Comparison of ENCODE assay signal across 12 mouse cellular contexts in genomic region chr9:46309121-46309520, GRCm38 (mm10). TPM values are rescaled to one million over a fixed set of nuclear protein-coding genes. Genes with fewer than 3 reads are reported as not detected.
A peak's percentile ranks its signal among the peaks of the same experiment; 100 is the strongest.
DNase-seq lines count a peak whose midpoint lies in the region; ATAC-seq and TF ChIP-seq lines count a peak whose summit lies in the region.
"Had no signal": no experiment of that assay in that cellular context is flagged by ENCODE, and none has a peak within 500 bp of the region (broad histone marks: within the 10 kb centered on the region; RNA-seq: fewer than 3 reads in every experiment).

No protein-coding gene starts in this region.

- 18% methylated on average over 7 of the region's 7 CpGs for WGBS in heart, adult 2 months
- 13% methylated on average over 7 of the region's 7 CpGs for whole genome bisulfite sequencing in midbrain, postnatal 0 days
- WGBS in midbrain, embryonic 16.5 days, result 9% methylated on average over 7 of the region's 7 CpGs

- no peaks in the 10 kb centered on the region for H3K4me1 ChIP-seq in heart, adult 2 months (ENCODE audit: control insufficient read depth, insufficient read depth, low read length)
- H3K4me1 ChIP-seq in midbrain, postnatal 0 days (ENCODE audit: insufficient read depth, low read length), result no peaks in the 10 kb centered on the region
- no peaks in the 10 kb centered on the region for H3K4me1 ChIP-seq in midbrain, embryonic 16.5 days (ENCODE audit: control insufficient read depth, insufficient read depth, low read length)
- H3K4me1 ChIP-seq: forebrain, embryonic 15.5 days had no signal

- peak; percentile 49 for TF ChIP-seq CTCF in heart, adult 2 months (IDR thresholded peaks at IDR 0.05)
- peak; percentile 54 for TF ChIP-seq CTCF in midbrain, postnatal 0 days (IDR thresholded peaks at IDR 0.05)

- no peak for ATAC-seq in midbrain, postnatal 0 days (ENCODE audit: low FRiP score)
- ATAC-seq in midbrain, embryonic 16.5 days, result no peak
- ATAC-seq in megakaryocyte-erythroid progenitor cell, adult 5-6 weeks (replicated peaks; ENCODE audit: low FRiP score, low TSS enrichment, poor library complexity, severe bottlenecking), result 0 out of 2 replicates have a peak, but pooled peaks have one; percentile 47
- ATAC-seq: forebrain, embryonic 15.5 days; intestine, embryonic 16.5 days had no signal

- no peak overlapping the region for H3K27ac ChIP-seq in heart, adult 2 months
- H3K27ac ChIP-seq in midbrain, postnatal 0 days (ENCODE audit: low read depth, low read length), result no peak overlapping the region
- H3K27ac ChIP-seq in midbrain, embryonic 16.5 days (ENCODE audit: low read length), result no peak overlapping the region
- H3K27ac ChIP-seq: forebrain, embryonic 15.5 days had no signal

- TF ChIP-seq POLR2A in heart, adult 2 months (IDR thresholded peaks at IDR 0.05; ENCODE audit: insufficient read depth, low read depth, low read length), result no peak

- H3K4me2 ChIP-seq in midbrain, postnatal 0 days (ENCODE audit: low read depth, low read length, poor library complexity, severe bottlenecking), result no peak overlapping the region
- H3K4me2 ChIP-seq in midbrain, embryonic 16.5 days (ENCODE audit: low read length), result no peak overlapping the region
- H3K4me2 ChIP-seq: forebrain, embryonic 15.5 days had no signal

- no peaks in the 10 kb centered on the region for H3K9me3 ChIP-seq in midbrain, postnatal 0 days (ENCODE audit: low read length)
- H3K9me3 ChIP-seq in midbrain, embryonic 16.5 days (replicated peaks; ENCODE audit: control insufficient read depth, low read length, poor library complexity, severe bottlenecking), result no peaks in the 10 kb centered on the region
- H3K9me3 ChIP-seq: forebrain, embryonic 15.5 days had no signal

- no peak overlapping the region for H3K4me3 ChIP-seq in heart, adult 2 months
- no peak overlapping the region for H3K4me3 ChIP-seq in midbrain, postnatal 0 days (ENCODE audit: low read depth, low read length)
- no peak overlapping the region for H3K4me3 ChIP-seq in midbrain, embryonic 16.5 days (ENCODE audit: low read depth, low read length)
- H3K4me3 ChIP-seq: forebrain, embryonic 15.5 days had no signal

- no peak overlapping the region for H3K9ac ChIP-seq in heart, adult 2 months (ENCODE audit: low read depth, low read length)
- no peak overlapping the region for H3K9ac ChIP-seq in midbrain, postnatal 0 days (replicated peaks; ENCODE audit: low read length, poor library complexity, severe bottlenecking)
- no peak overlapping the region for H3K9ac ChIP-seq in midbrain, embryonic 16.5 days (ENCODE audit: low read depth, low read length)
- H3K9ac ChIP-seq: forebrain, embryonic 15.5 days had no signal

- no peaks in the 10 kb centered on the region for H3K27me3 ChIP-seq in heart, adult 2 months (ENCODE audit: control insufficient read depth, insufficient read depth, low read length)
- H3K27me3 ChIP-seq in midbrain, postnatal 0 days (ENCODE audit: insufficient read depth, low read length), result no peaks in the 10 kb centered on the region
- no peaks in the 10 kb centered on the region for H3K27me3 ChIP-seq in midbrain, embryonic 16.5 days (ENCODE audit: control insufficient read depth, insufficient read depth, low read depth, low read length)

- H3K36me3 ChIP-seq in heart, adult 2 months (ENCODE audit: control insufficient read depth, insufficient read depth, low read length), result no peaks in the 10 kb centered on the region
- no peaks in the 10 kb centered on the region for H3K36me3 ChIP-seq in midbrain, postnatal 0 days (ENCODE audit: insufficient read depth, low read length)
- H3K36me3 ChIP-seq in midbrain, embryonic 16.5 days (ENCODE audit: control insufficient read depth, insufficient read depth, low read length), result no peaks in the 10 kb centered on the region
- H3K36me3 ChIP-seq: forebrain, embryonic 15.5 days had no signal

- intact Hi-C loops in heart, adult 2 months (cut with DNase I), result no loop called here
- intact Hi-C loops in left cerebral cortex, postnatal 25 days (cut with DNase I), result no loop called here

- no peaks in the 10 kb centered on the region for H3K79me2 ChIP-seq in heart, adult 2 months (replicated peaks; ENCODE audit: control insufficient read depth, insufficient read depth, low read length)

- no peak for DNase-seq in heart, adult 2 months
- no peak for DNase-seq in heart, adult 18-20 months
- DNase-seq in midbrain, postnatal 0 days (ENCODE audit: low spot score), result no peak
- DNase-seq in embryo, embryonic 10 days (ENCODE audit: low spot score), result peak; percentile 56
- DNase-seq in left cerebral cortex, postnatal 25 days (ENCODE audit: low spot score in 2 of 2), result no peak
- no peak for DNase-seq in spleen, postnatal 4 days (ENCODE audit: low spot score in 2 of 2)
- DNase-seq: cerebellum, adult 8-10 months; right cerebral cortex, postnatal 14 days had no signal

- no peak for TF ChIP-seq EP300 in heart, adult 2 months (IDR thresholded peaks at IDR 0.05; ENCODE audit: insufficient read depth, low read depth, low read length)

RNA-seq across cellular contexts. Expression of gene 4931429L15Rik, which starts 10.7 kb away (rescaled TPM):
- not detected for total RNA-seq in heart, adult 2 months (2021)
- polyA plus RNA-seq in heart, adult 2 months (2012; rRNA removed), result 0.04 TPM in 1 of 2 replicates, not detected in the other
- total RNA-seq in heart, adult 18-20 months (2021), result not detected
- not detected in 2 replicates for total RNA-seq in midbrain, postnatal 0 days (2014; rRNA removed)
- polyA plus RNA-seq in midbrain, postnatal 0 days (2015; fragmentation: Nextera tagmentation; extraction: Ambion mirVana), result not detected in 2 replicates
- polyA plus RNA-seq in midbrain, embryonic 16.5 days (2015; fragmentation: Nextera tagmentation; extraction: Ambion mirVana), result not detected in 2 replicates
- total RNA-seq in megakaryocyte-erythroid progenitor cell, adult 5-6 weeks (2014; fragmentation: Nextera tagmentation), result not detected in 2 replicates
- not detected in 2 replicates for total RNA-seq in megakaryocyte-erythroid progenitor cell, adult 5-6 weeks (2017)
- total RNA-seq in left cerebral cortex, postnatal 25 days (2021), result not detected
- polyA plus RNA-seq: forebrain, embryonic 15.5 days had no signal

RNA-seq across cellular contexts. Expression of gene Bud13, which starts 26.3 kb away (rescaled TPM):
- 1 to 10 TPM; 7.1 to 7.4 TPM for total RNA-seq in heart, adult 2 months (2021)
- 5.6 and 6.1 TPM in 2 replicates for polyA plus RNA-seq in heart, adult 2 months (2012; rRNA removed)
- total RNA-seq in heart, adult 18-20 months (2021), result 1 to 10 TPM; 6.5 to 7.9 TPM
- 15.0 and 15.7 TPM in 2 replicates for total RNA-seq in midbrain, postnatal 0 days (2014; rRNA removed)
- 11.8 and 12.3 TPM in 2 replicates for polyA plus RNA-seq in midbrain, postnatal 0 days (2015; fragmentation: Nextera tagmentation; extraction: Ambion mirVana)
- 17.3 and 17.6 TPM in 2 replicates for polyA plus RNA-seq in midbrain, embryonic 16.5 days (2015; fragmentation: Nextera tagmentation; extraction: Ambion mirVana)
- total RNA-seq in megakaryocyte-erythroid progenitor cell, adult 5-6 weeks (2014; fragmentation: Nextera tagmentation), result 14.0 and 18.1 TPM in 2 replicates
- 13.8 and 16.0 TPM in 2 replicates for total RNA-seq in megakaryocyte-erythroid progenitor cell, adult 5-6 weeks (2017)
- 10 to 100 TPM; 11.2 to 11.5 TPM for total RNA-seq in left cerebral cortex, postnatal 25 days (2021)

RNA-seq across cellular contexts. Expression of gene Zpr1, which starts 36.3 kb away (rescaled TPM):
- 10 to 100 TPM; 19.8 to 21.4 TPM for total RNA-seq in heart, adult 2 months (2021)
- polyA plus RNA-seq in heart, adult 2 months (2012; rRNA removed), result 12.0 and 15.1 TPM in 2 replicates
- 10 to 100 TPM; 24.2 to 25.8 TPM for total RNA-seq in heart, adult 18-20 months (2021)
- total RNA-seq in midbrain, postnatal 0 days (2014; rRNA removed), result 33.7 and 46.1 TPM in 2 replicates
- polyA plus RNA-seq in midbrain, postnatal 0 days (2015; fragmentation: Nextera tagmentation; extraction: Ambion mirVana), result 46.3 and 46.8 TPM in 2 replicates
- polyA plus RNA-seq in midbrain, embryonic 16.5 days (2015; fragmentation: Nextera tagmentation; extraction: Ambion mirVana), result 58.7 and 63.4 TPM in 2 replicates
- 74.5 and 83.1 TPM in 2 replicates for total RNA-seq in megakaryocyte-erythroid progenitor cell, adult 5-6 weeks (2014; fragmentation: Nextera tagmentation)
- total RNA-seq in megakaryocyte-erythroid progenitor cell, adult 5-6 weeks (2017), result 44.6 and 76.4 TPM in 2 replicates
- 10 to 100 TPM; 31.9 to 34.1 TPM for total RNA-seq in left cerebral cortex, postnatal 25 days (2021)

RNA-seq across cellular contexts. Expression of gene Apoa5, which starts 40.7 kb away (rescaled TPM):
- total RNA-seq in heart, adult 2 months (2021), result not detected
- 0.47 TPM in 1 of 2 replicates, not detected in the other for polyA plus RNA-seq in heart, adult 2 months (2012; rRNA removed)
- not detected for total RNA-seq in heart, adult 18-20 months (2021)
- total RNA-seq in midbrain, postnatal 0 days (2014; rRNA removed), result not detected in 2 replicates
- not detected in 2 replicates for polyA plus RNA-seq in midbrain, postnatal 0 days (2015; fragmentation: Nextera tagmentation; extraction: Ambion mirVana)
- polyA plus RNA-seq in midbrain, embryonic 16.5 days (2015; fragmentation: Nextera tagmentation; extraction: Ambion mirVana), result not detected in 2 replicates
- total RNA-seq in megakaryocyte-erythroid progenitor cell, adult 5-6 weeks (2014; fragmentation: Nextera tagmentation), result not detected in 2 replicates
- not detected in 2 replicates for total RNA-seq in megakaryocyte-erythroid progenitor cell, adult 5-6 weeks (2017)
- not detected for total RNA-seq in left cerebral cortex, postnatal 25 days (2021)
- polyA plus RNA-seq: forebrain, embryonic 15.5 days had no signal
